Mouse (Mus musculus): Measurements from ENCODE around the gene Abhd17a.

The Abhd17a gene

DNA sequence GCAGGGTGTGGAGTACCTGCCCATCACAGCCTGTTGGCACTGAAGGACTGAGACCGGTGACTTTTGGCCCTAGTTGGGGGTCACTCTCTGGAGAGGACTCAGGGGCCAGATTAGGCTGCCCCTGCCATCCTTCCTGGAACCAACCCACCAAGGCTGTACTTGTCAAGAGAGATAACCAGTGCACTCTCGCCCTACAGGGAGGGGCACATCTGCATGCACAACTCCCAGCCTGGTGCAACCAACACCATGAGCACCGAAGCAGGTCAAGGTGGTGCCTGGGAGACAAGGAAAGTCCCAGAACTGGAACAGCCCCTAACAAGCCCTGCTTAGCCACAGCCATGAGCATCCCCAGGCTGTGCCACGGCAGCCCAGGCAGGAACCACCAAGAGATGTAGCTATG lies 43.2 kb downstream of the Abhd17a start:
- no peak for DNase-seq (ENCODE audit: low spot score)

DNA sequence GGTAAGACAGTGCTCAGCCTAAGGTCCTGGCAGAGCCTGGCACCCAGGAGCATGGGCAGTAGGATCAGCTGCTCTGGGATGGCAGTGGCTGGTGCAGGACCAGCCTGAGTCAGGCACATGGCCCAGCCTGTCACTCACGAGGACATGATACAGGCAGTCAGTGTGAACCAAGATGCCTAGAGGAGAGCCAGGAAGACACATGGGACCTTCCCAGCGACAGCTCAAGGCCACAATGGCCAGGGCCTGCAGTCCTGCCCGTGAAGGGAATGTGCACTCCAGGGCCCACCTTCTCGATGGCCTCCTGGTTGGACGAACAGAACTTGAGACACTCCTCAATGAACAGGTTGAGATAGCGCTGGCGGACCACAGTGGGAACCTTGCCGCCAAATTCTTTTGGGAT lies 44.6 kb downstream of the Abhd17a start:
- DNase-seq (ENCODE audit: low spot score): no peak

- no peak for DNase-seq (ENCODE audit: low spot score)
Observed at GRCm38 (mm10) chr10:80543873-80544272, 46.3 kb downstream of the Abhd17a start.

GRCm38 (mm10) chr10:80539493-80539892 lies 50.6 kb downstream of the Abhd17a start:
- no peak for DNase-seq (ENCODE audit: low spot score)

GRCm38 (mm10) chr10:80538710-80539394 lies 51.3 kb downstream of the Abhd17a start, which contains the start of gene Atp8b3:
Gene Atp8b3, minus strand, starts transcription at chr10:80539124.
- peak; percentile 80 for DNase-seq (ENCODE audit: low spot score)

DNA sequence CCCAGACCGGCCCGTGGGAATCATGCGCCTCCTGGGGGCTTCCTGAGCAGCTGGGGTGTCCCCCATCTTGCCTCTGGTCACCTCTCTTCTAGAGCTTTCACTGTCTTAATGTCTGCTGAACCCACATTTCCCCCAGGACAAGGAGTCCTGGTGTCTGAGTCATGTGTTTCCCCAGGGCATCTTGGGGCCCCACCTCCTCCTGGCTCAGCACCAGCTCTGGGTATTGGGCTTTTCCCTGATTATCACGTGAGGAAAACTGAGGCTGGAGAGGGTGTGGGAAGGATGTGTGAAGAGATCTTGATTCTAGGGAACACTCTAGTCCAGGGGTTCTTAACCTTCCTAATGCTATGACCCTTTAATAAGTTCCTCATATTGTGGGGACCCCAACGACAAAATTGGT lies 52.0 kb downstream of the Abhd17a start:
- DNase-seq (ENCODE audit: low spot score): no peak

GRCm38 (mm10) chr10:80535711-80536110 lies 54.4 kb downstream of the Abhd17a start:
- DNase-seq (ENCODE audit: low spot score): peak; percentile 36

GRCm38 (mm10) chr10:80535071-80535470 lies 55.1 kb downstream of the Abhd17a start:
- no peak for DNase-seq (ENCODE audit: low spot score)

DNA sequence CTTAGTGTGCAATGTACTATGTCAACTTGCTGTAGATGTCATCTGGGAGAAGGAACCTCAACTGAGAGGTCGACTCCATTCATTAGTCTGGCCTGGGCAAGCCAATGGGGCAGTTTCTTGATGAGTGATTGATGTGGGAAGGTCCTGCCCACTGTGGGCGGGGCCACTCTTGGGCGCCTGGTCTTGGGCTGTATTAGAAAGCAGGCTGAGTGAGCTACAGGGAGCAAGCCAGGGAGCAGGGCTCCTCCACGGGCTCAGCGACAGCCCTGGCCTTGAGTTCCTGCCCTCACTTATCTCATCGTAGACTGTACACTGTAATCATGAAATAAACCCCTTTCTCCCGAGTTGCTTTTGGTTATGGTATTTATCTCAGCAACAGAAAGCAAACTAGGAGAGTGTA lies 56.4 kb downstream of the Abhd17a start:
- peak; percentile 55 for DNase-seq (ENCODE audit: low spot score)
